Mouse (Mus musculus) lung, adult 2 months (tissue): ENCODE data around the gene Chd3. TPM values are rescaled to one million over a fixed set of nuclear protein-coding genes. Genes with fewer than 3 reads are reported as not detected.
A peak's percentile ranks its signal among the peaks of the same experiment; 100 is the strongest.
"Not testable (repeated sequence)": the region's sequence is repeated elsewhere in the genome, so short reads cannot be mapped to it uniquely, and the experiment has no call there.

Experiments used
- DNase-seq: peaks from one replicate; pipeline ENCODE4 v3.0.0; 2022
- H3K4me1 ChIP-seq: fragments of 200-500 bp; 2 replicates; pipeline ENCODE4 v1.6.1; 2011; ENCODE audit warnings: low read length; ENCODE audit not compliant: control insufficient read depth, insufficient read depth
- H3K4me3 ChIP-seq: fragments of 200-500 bp; replicated peaks from 2 replicates; pipeline ENCODE3; 2011; ENCODE audit warnings: low read depth, mild to moderate bottlenecking, control low read depth, low read length; ENCODE audit errors: extremely low read depth
- CTCF ChIP-seq: fragments of 200-500 bp; IDR thresholded peaks from 2 replicates; pipeline ENCODE4 v1.5.1; 2011; ENCODE audit warnings: mild to moderate bottlenecking, low read length, control low read depth; ENCODE audit not compliant: insufficient read depth
- POLR2A ChIP-seq: fragments of 200-500 bp; IDR thresholded peaks from 2 replicates; pipeline ENCODE4 v1.6.1; 2011; ENCODE audit warnings: low read depth, mild to moderate bottlenecking, control low read depth, low read length, borderline replicate concordance; ENCODE audit errors: extremely low read depth
- WGBS: fragments of 180-500 bp; shearing (Covaris S2); methylation state at CpG from one replicate; pipeline ENCODE4 v1.1.7; 2018; 5-methylcytosine and 5-hydroxymethylcytosine counted together
- polyA plus RNA-seq: library from polyadenylated mRNA; depleted of rRNA; stranded (reverse); fragments of >200 nt; gene quantifications from 2 replicates; pipeline ENCODE4 v1.2.3, GENCODE M21; 2012

The Chd3 gene
- polyA plus RNA-seq, 1 experiment: 135 TPM

GRCm38 (mm10) chr11:69399201-69400082 is 30.2 kb upstream of the Chd3 start:
- no peak for TF ChIP-seq CTCF
- no peak for TF ChIP-seq POLR2A
- 65% methylated on average over 66 of the region's 66 CpGs for WGBS
- peaks cover 4% of the 10 kb centered on the region for H3K4me1 ChIP-seq
- no peak overlapping the region for H3K4me3 ChIP-seq
- DNase-seq: no peak

GRCm38 (mm10) chr11:69398486-69399200 is 29.4 kb upstream of the Chd3 start:
- TF ChIP-seq CTCF (no peak), POLR2A (no peak)
- Histone ChIP-seq H3K4me3 (no peak overlapping the region), H3K4me1 (peaks cover 6% of the 10 kb centered on the region)
- 51% methylated on average over 21 of the region's 21 CpGs for WGBS
- no peak for DNase-seq

- Histone ChIP-seq H3K4me3 (peak within 1 kb of the TSS; percentile 57), H3K4me1 (peaks cover 6% of the 10 kb centered on the region)
- no peak for TF ChIP-seq CTCF
- peak; percentile 68; the same call in 1 of the 2 replicates for TF ChIP-seq POLR2A
- WGBS: 27% methylated on average over 16 of the region's 16 CpGs
- DNase-seq: peak; percentile 38
These were observed 28.9 kb upstream of the Chd3 start, which contains the start of gene Tmem88 for GRCm38 (mm10) chr11:69398059-69398458. Tmem88 (minus strand) TSS chr11:69398234.

GRCm38 (mm10) chr11:69397581-69398057 is 28.4 kb upstream of the Chd3 start:
- WGBS: 23% methylated on average over 24 of the region's 24 CpGs
- Histone ChIP-seq H3K4me3 (peak overlapping the region; percentile 57), H3K4me1 (peaks cover 6% of the 10 kb centered on the region)
- no peak for DNase-seq
- no peak for TF ChIP-seq CTCF
- no peak for TF ChIP-seq POLR2A

GRCm38 (mm10) chr11:69396772-69397171 is 27.6 kb upstream of the Chd3 start:
- DNase-seq: peak; percentile 43
- peak overlapping the region; percentile 100 for H3K4me3 ChIP-seq
- WGBS: 20% methylated on average over 11 of the region's 11 CpGs
- TF ChIP-seq POLR2A (peak; percentile 52; the same call in 1 of the 2 replicates), CTCF (no peak)
- H3K4me1 ChIP-seq: peaks cover 6% of the 10 kb centered on the region

- Histone ChIP-seq H3K4me1 (0 out of 2 replicates have a peak, but pooled peaks cover 3% of the 10 kb centered on the region), H3K4me3 (peak overlapping the region; percentile 100)
- no peak for TF ChIP-seq CTCF
- peak; percentile 88; the same call in 1 of the 2 replicates for TF ChIP-seq POLR2A
- under 1% methylated on average over 48 of the region's 48 CpGs for WGBS
- DNase-seq: peak; percentile 96
These were observed 26.6 kb upstream of the Chd3 start for GRCm38 (mm10) chr11:69395634-69396373.

GRCm38 (mm10) chr11:69395235-69395633 is 26.0 kb upstream of the Chd3 start, which contains the start of the genes Naa38 and Cyb5d1:
Naa38 (plus strand) TSS chr11:69395487.
Cyb5d1 (minus strand) TSS chr11:69395631.
- DNase-seq: peak; percentile 87
- under 1% methylated on average over 24 of the region's 24 CpGs for WGBS
- peak; percentile 59; the same call in 1 of the 2 replicates for TF ChIP-seq POLR2A
- H3K4me1 ChIP-seq: not testable (repeated sequence)
- peak within 1 kb of the TSS; percentile 100 for H3K4me3 ChIP-seq

GRCm38 (mm10) chr11:69394591-69395167 is 25.5 kb upstream of the Chd3 start:
- not testable (repeated sequence) for DNase-seq, H3K4me1 ChIP-seq
- WGBS: 1% methylated on average over 31 of the region's 31 CpGs
- peak overlapping the region; percentile 64 for H3K4me3 ChIP-seq

GRCm38 (mm10) chr11:69390400-69391034 is 21.3 kb upstream of the Chd3 start:
- peak; percentile 54 for DNase-seq
- Histone ChIP-seq H3K4me3 (no peak overlapping the region), H3K4me1 (0 out of 2 replicates have a peak, but pooled peaks cover 3% of the 10 kb centered on the region)
- TF ChIP-seq CTCF: no peak
- no peak for TF ChIP-seq POLR2A
- WGBS: 50% methylated on average over 10 of the region's 10 CpGs
